Mouse (Mus musculus) ovary, postnatal 36 days (tissue): Measurements from ENCODE around the gene Bcl2l13.
"Not testable (repeated sequence)": the region's sequence is repeated elsewhere in the genome, so short reads cannot be mapped to it uniquely, and the experiment has no call there.

Experiments
- DNase-seq: peaks from one replicate; pipeline ENCODE4 v3.0.0; 2022; ENCODE audit warnings: low spot score, mixed read lengths

Gene Bcl2l13

GRCm38 (mm10) chr6:120835474-120836374 is at the start of gene Bcl2l13:
Gene Bcl2l13 (plus strand): TSS chr6:120836212.
- DNase-seq: peak; percentile 97

GRCm38 (mm10) chr6:120788068-120788607 is 47.9 kb upstream of the Bcl2l13 start:
- no peak for DNase-seq

GRCm38 (mm10) chr6:120788904-120789303 is 47.1 kb upstream of the Bcl2l13 start:
- no peak for DNase-seq

GRCm38 (mm10) chr6:120790153-120790552 is 45.9 kb upstream of the Bcl2l13 start:
- DNase-seq: no peak

- DNase-seq: no peak
These were observed 45.3 kb upstream of the Bcl2l13 start for GRCm38 (mm10) chr6:120790717-120791116.

GRCm38 (mm10) chr6:120792947-120793346 is 43.1 kb upstream of the Bcl2l13 start:
- DNase-seq: no peak

GRCm38 (mm10) chr6:120795422-120796086 is 40.5 kb upstream of the Bcl2l13 start:
- no peak for DNase-seq

- no peak for DNase-seq
These were observed 39.9 kb upstream of the Bcl2l13 start for GRCm38 (mm10) chr6:120796111-120796510.

- no peak for DNase-seq
These were observed 38.0 kb upstream of the Bcl2l13 start for GRCm38 (mm10) chr6:120798019-120798418.

- no peak for DNase-seq
These were observed 37.1 kb upstream of the Bcl2l13 start for GRCm38 (mm10) chr6:120798905-120799304.

- DNase-seq: no peak
These were observed 36.4 kb upstream of the Bcl2l13 start for GRCm38 (mm10) chr6:120799581-120800041.

GRCm38 (mm10) chr6:120806999-120807737 is 28.8 kb upstream of the Bcl2l13 start:
- no peak for DNase-seq

GRCm38 (mm10) chr6:120807738-120808081 is 28.3 kb upstream of the Bcl2l13 start:
- DNase-seq: no peak

- DNase-seq: not testable (repeated sequence)
These were observed 24.0 kb upstream of the Bcl2l13 start for GRCm38 (mm10) chr6:120811999-120812398.

GRCm38 (mm10) chr6:120819294-120819693 is 16.7 kb upstream of the Bcl2l13 start:
- no peak for DNase-seq

GRCm38 (mm10) chr6:120820144-120820543 is 15.9 kb upstream of the Bcl2l13 start:
- no peak for DNase-seq

GRCm38 (mm10) chr6:120820941-120821340 is 15.1 kb upstream of the Bcl2l13 start:
- no peak for DNase-seq

- DNase-seq: no peak
These were observed 14.3 kb upstream of the Bcl2l13 start for GRCm38 (mm10) chr6:120821715-120822114.

GRCm38 (mm10) chr6:120822307-120822928 is 13.6 kb upstream of the Bcl2l13 start, which contains the start of gene Atp6v1e1:
Gene Atp6v1e1 (minus strand): TSS chr6:120822793.
- peak; percentile 87 for DNase-seq

- no peak for DNase-seq
These were observed 12.9 kb upstream of the Bcl2l13 start for GRCm38 (mm10) chr6:120822937-120823614.

- DNase-seq: no peak
These were observed 6.0 kb upstream of the Bcl2l13 start for GRCm38 (mm10) chr6:120830056-120830455.
